Mouse (Mus musculus) megakaryocyte, embryonic 14.5 days (primary cell): ENCODE measurements around the gene Fcf1.

Experiments
- FLI1 ChIP-seq: IDR thresholded peaks from 2 replicates; pipeline ENCODE4 v1.6.1; 2012; ENCODE audit warnings: low read length, inconsistent platforms, mixed read lengths
- GATA1 ChIP-seq: IDR thresholded peaks from 3 replicates; pipeline ENCODE4 v1.6.1; 2012; ENCODE audit warnings: mixed read lengths, low read length, inconsistent platforms, borderline replicate concordance

DNA sequence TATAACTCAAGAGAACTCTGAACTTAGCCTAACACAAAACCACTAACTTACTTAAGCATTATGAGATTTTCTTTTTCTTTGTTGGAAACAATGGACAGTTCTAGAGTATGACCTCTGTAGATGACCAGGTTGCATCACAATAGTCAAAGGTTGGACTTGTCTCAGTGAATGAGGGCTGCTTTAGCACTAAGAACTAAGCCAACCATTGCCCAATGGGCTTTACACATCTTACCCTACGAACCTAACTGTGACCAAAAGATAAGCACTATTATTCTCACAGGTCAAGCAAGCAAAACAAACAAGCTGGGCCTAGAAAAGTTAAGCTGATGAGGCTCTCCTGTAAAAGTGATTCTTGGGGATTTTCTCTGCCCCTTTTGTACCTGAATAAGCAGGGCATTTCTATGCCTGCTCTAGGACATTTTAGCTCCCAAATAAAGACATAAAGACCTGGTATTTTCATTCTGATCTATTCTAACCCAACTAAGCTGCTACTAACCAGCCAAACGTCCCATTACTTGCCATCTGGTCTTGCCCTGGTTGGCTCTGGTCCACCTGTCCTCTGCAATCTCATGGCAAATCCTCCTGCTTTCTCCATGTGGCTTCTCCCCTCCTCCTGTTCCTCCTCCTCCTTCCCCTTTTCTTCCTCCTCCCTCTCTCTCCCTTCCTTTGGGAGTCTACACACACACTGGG is 22.7 kb upstream of the Fcf1 start:
- TF ChIP-seq GATA1 (no peak), FLI1 (no peak)
